Mouse (Mus musculus) embryonic fibroblast, embryonic 13.5 days (primary cell): ENCODE measurements around the gene Shld2.

Experiments
- CTCF ChIP-seq: IDR thresholded peaks from 2 replicates; pipeline ENCODE4 v1.5.1; 2011; ENCODE audit warnings: mild to moderate bottlenecking, control low read depth, low read length, moderate library complexity, borderline replicate concordance; ENCODE audit not compliant: insufficient read depth
- POLR2A ChIP-seq: IDR thresholded peaks from 2 replicates; pipeline ENCODE4 v1.6.1; 2011; ENCODE audit warnings: low read depth, mild to moderate bottlenecking, control low read depth, low read length, moderate library complexity

DNA sequence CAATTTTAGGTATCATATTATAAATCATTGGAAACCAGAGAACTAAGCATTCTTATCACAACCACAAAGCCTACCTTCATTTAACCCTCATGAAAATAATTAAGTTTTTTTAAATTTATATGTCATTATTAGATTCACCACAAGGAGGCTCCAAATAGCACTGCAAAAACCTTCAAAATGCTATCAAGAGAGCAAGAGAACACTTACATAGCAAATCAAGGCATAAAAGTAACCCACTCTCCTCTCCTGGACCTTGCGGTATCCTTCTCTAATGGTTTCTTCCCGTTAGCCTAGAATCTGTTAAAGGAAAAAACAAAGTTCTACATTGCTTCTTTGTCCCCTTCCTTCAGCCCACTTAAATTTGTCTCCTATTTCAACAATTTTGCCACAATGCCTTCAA is 37.0 kb downstream of the Shld2 start:
- TF ChIP-seq POLR2A (no peak), CTCF (no peak)
